Mouse (Mus musculus) liver (tissue): Measurements from ENCODE around the gene Serpinb1b.

Experiments
- DNase-seq: peaks from one replicate; pipeline ENCODE4 v3.0.0-alpha.2; 2020; ENCODE audit warnings: mixed read lengths

Serpinb1b gene

DNA sequence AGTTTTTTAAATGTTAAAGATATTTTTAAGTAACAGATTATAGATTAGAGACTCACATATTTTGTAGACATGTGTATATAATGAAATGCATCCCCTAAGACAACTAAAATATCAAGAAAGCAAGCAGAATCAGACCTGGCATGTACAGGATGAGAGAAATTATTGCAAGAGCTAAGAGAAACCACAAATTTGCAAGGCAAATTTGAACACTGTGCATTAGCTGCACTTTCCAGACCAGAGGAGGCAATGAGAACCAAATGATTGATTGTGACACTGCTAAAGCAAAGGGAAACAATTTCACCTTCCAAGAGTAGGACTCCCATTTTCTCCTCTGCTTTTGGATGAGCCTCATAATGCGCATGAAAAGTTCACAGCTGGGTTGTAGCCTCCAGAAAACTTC lies 17.2 kb downstream of the Serpinb1b start:
- no peak for DNase-seq

- DNase-seq, result no peak
These were observed 27.3 kb downstream of the Serpinb1b start for GRCm38 (mm10) chr13:33105626-33106025.

GRCm38 (mm10) chr13:33113054-33113453 lies 34.7 kb downstream of the Serpinb1b start:
- DNase-seq, result no peak

GRCm38 (mm10) chr13:33137717-33138116 lies 59.3 kb downstream of the Serpinb1b start:
- no peak for DNase-seq

DNA sequence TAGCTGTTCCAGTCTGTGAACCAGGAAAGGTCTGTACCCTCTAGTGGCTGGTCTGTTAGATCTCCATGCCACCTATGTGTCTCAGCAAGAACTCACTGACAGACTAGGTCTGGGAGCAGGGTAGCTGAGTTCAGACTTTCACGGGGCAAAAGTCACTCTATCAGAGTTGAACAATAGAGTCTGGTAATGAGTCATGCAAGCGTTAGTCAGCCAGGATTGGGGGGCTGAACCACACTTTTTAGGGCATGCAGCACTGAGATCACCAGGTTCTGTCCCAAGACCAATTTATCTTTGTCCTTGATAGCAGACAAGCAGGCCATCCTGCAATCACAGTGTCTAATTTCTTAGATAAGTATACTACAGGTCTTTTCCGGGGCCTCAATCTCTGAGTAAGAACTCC lies 63.1 kb downstream of the Serpinb1b start:
- no peak for DNase-seq
